Mouse (Mus musculus) hindbrain, embryonic 11.5 days (tissue): Measurements from ENCODE around the gene Ldb1. TPM values are rescaled to one million over a fixed set of nuclear protein-coding genes. Genes with fewer than 3 reads are reported as not detected.
A peak's percentile ranks its signal among the peaks of the same experiment; 100 is the strongest.

Experiments
- ATAC-seq: fragments of 200-750 bp; cut with Nextera tagmentation; 2 replicates; pipeline ENCODE4 v1.8.0; 2017; ENCODE audit warnings: mild to moderate bottlenecking, moderate TSS enrichment, moderate library complexity; ENCODE audit not compliant: low FRiP score
- DNase-seq: peaks from one replicate; pipeline ENCODE4 v3.0.0-alpha.2; 2015; ENCODE audit warnings: low spot score
- H3K27ac ChIP-seq: fragments of 300-500 bp; sonication (generic); 2 replicates; pipeline ENCODE4 v1.5.1; 2014; ENCODE audit warnings: mild to moderate bottlenecking, low read depth, low read length
- H3K27me3 ChIP-seq: fragments of 300-500 bp; sonication (generic); 2 replicates; pipeline ENCODE4 v1.6.1; 2014; ENCODE audit warnings: mild to moderate bottlenecking, low read length, moderate library complexity, mixed read lengths; ENCODE audit not compliant: control insufficient read depth, insufficient read depth
- H3K36me3 ChIP-seq: fragments of 300-500 bp; sonication (generic); 2 replicates; pipeline ENCODE4 v1.6.1; 2014; ENCODE audit warnings: mild to moderate bottlenecking, low read length, moderate library complexity, mixed read lengths; ENCODE audit not compliant: control insufficient read depth, insufficient read depth
- H3K4me1 ChIP-seq: fragments of 300-500 bp; sonication (generic); replicated peaks from 2 replicates; pipeline ENCODE4 v1.6.1; 2014; ENCODE audit warnings: low read length, mixed read lengths; ENCODE audit not compliant: control insufficient read depth, insufficient read depth
- H3K4me2 ChIP-seq: fragments of 300-500 bp; sonication (generic); replicated peaks from 2 replicates; pipeline ENCODE4 v1.6.1; 2014; ENCODE audit warnings: mild to moderate bottlenecking, low read depth, low read length
- H3K4me3 ChIP-seq: fragments of 300-500 bp; sonication (generic); 2 replicates; pipeline ENCODE4 v1.5.1; 2014; ENCODE audit warnings: low read depth, low read length
- H3K9ac ChIP-seq: fragments of 300-500 bp; sonication (generic); 2 replicates; pipeline ENCODE4 v1.6.1; 2014; ENCODE audit warnings: low read depth, low read length
- H3K9me3 ChIP-seq: fragments of 300-500 bp; sonication (generic); 2 replicates; pipeline ENCODE4 v1.6.1; 2016; ENCODE audit warnings: low read length; ENCODE audit not compliant: control insufficient read depth
- WGBS: fragments of 180-500 bp; shearing (Covaris S2); extraction: QIAGEN DNeasy Blood & Tissue Kit; methylation state at CpG from one replicate; pipeline ENCODE4 v1.1.7; 2014; 5-methylcytosine and 5-hydroxymethylcytosine counted together
- polyA plus RNA-seq: library from polyadenylated mRNA; unstranded; fragments of >200 nt; fragmentation: Nextera tagmentation; extraction: Ambion mirVana; gene quantifications from 2 replicates; pipeline ENCODE4 v1.2.1, GENCODE M21; 2014

Ldb1 gene
- polyA plus RNA-seq, 1 experiment from 2014 or later: 95.8 TPM

DNA sequence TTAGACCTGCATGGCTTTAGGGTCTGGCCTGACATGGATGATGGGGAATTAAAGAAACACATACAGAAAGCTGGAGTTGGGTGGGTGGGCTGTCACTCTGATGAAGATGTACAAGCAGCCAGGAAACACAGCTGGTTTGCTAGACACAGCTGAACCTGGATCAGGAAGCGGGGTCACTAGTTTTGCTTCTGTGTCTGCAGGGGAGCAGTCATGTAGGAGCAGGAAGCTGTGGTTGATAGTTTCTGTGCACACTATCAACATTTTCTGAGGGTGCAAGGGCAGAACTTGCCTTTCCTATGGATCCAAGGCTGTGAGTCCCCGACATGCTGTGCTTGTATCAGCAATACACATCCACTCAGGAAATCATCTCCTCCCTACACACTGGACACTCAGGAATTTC, 5.4 kb upstream of the Ldb1 start:
- Histone ChIP-seq H3K36me3 (no peaks in the 10 kb centered on the region), H3K27ac (no peak overlapping the region), H3K9me3 (no peaks in the 10 kb centered on the region), H3K4me3 (no peak overlapping the region), H3K9ac (no peak overlapping the region), H3K4me1 (peaks cover 8% of the 10 kb centered on the region), H3K4me2 (no peak overlapping the region), H3K27me3 (no peaks in the 10 kb centered on the region)
- WGBS: 71% methylated on average over 2 of the region's 2 CpGs
- no peak for ATAC-seq
- DNase-seq: no peak

- H3K4me3 ChIP-seq: no peak overlapping the region
- ATAC-seq (no peak), DNase-seq (no peak)
- no peaks in the 10 kb centered on the region for H3K9me3 ChIP-seq
- H3K4me2 ChIP-seq: no peak overlapping the region
- H3K4me1 ChIP-seq: peaks cover 8% of the 10 kb centered on the region
- WGBS: 80% methylated on average over 4 of the region's 4 CpGs
- H3K9ac ChIP-seq: no peak overlapping the region
- no peaks in the 10 kb centered on the region for H3K27me3 ChIP-seq
- no peak overlapping the region for H3K27ac ChIP-seq
- H3K36me3 ChIP-seq: no peaks in the 10 kb centered on the region
These were observed 4.1 kb upstream of the Ldb1 start for GRCm38 (mm10) chr19:46049129-46049528.

DNA sequence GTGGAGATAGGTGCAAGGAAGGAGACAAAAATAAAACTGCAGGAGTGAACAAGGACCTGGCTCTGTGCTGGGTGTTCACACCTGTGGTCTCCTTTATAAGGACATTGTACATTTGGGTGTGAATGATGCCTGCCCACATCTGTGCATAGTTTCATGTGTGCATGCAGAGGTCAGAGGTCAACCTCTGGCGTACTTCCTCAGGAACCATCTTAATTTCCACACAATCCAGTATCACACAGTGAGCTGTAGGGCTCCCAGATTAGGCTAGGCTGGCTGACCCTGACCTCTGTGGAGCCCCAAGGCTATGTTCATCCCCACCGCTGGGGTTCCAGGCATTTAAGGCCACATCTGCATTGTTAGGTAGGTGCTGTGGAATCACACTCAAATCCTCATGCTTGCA, 2.4 kb upstream of the Ldb1 start:
- no peak overlapping the region for H3K4me3 ChIP-seq
- peaks cover 21% of the 10 kb centered on the region for H3K4me1 ChIP-seq
- WGBS: 71% methylated on average over 2 of the region's 2 CpGs
- H3K9ac ChIP-seq: no peak overlapping the region
- no peak for ATAC-seq
- no peak overlapping the region for H3K27ac ChIP-seq
- no peaks in the 10 kb centered on the region for H3K36me3 ChIP-seq
- H3K4me2 ChIP-seq: no peak overlapping the region
- DNase-seq: no peak
- H3K9me3 ChIP-seq: no peaks in the 10 kb centered on the region
- H3K27me3 ChIP-seq: no peaks in the 10 kb centered on the region

DNA sequence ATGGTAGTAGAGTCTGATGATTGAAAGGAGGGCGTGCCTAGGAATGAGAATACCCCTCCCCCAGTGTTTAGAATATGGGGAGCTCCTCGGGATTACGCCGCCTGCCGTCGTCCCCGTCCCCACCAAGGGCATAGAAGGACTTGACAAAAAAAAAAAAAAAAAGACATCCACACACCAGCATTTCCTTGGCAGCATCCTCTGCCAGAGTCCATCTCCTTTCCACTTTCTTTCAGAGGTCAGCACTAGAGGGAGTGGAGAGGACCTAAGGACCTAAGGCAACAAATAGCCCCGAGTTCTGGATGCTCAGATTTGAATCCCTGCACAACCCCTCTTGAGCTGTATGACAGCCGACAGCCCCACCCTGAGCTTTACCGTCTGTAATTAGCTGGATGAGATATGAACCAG, 1.6 kb upstream of the Ldb1 start:
- ATAC-seq (no peak), DNase-seq (peak; percentile 23)
- Histone ChIP-seq H3K4me2 (no peak overlapping the region), H3K4me1 (peaks cover 23% of the 10 kb centered on the region), H3K4me3 (no peak overlapping the region), H3K36me3 (no peaks in the 10 kb centered on the region), H3K9ac (no peak overlapping the region), H3K27ac (no peak overlapping the region), H3K9me3 (no peaks in the 10 kb centered on the region), H3K27me3 (no peaks in the 10 kb centered on the region)
- WGBS: 7% methylated on average over 10 of the region's 10 CpGs

DNA sequence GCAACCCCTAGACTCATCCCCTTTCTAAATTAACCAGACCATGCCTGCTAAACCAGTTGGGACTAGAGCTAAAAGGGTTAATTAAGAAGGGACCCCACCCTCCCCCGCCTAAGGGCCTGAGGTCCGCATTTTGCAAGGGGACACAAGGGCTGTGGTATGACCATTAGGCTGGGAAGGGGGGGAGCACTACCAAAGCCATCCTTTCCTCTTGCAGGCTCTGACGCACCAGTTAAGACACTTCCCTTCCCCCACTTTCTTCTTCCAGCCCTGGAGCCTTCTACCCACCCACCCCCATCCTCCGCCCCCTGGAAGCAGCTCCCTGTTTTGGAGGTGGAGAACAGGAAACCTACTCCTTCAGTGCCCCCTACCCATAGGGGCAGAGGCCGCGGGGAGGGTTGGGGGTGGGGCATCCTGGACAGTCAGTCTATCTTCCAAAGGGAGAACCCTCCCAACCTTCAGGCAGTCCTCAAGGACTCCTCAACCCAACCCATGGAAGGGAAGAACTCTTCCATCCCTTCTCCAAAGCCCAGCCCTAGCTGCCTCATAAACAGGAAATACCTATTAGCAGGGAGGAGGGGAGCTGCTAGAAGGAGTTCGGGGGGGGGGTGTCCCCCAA, 790 bp upstream of the Ldb1 start:
- peak overlapping the region; percentile 92 for H3K9ac ChIP-seq
- 2% methylated on average over 7 of the region's 7 CpGs for WGBS
- peaks cover 28% of the 10 kb centered on the region for H3K4me1 ChIP-seq
- H3K4me2 ChIP-seq: peak overlapping the region; percentile 90
- H3K27me3 ChIP-seq: no peaks in the 10 kb centered on the region
- peak overlapping the region; percentile 96 for H3K27ac ChIP-seq
- H3K9me3 ChIP-seq: no peaks in the 10 kb centered on the region
- H3K36me3 ChIP-seq: no peaks in the 10 kb centered on the region
- H3K4me3 ChIP-seq: peak overlapping the region; percentile 72
- DNase-seq (no peak), ATAC-seq (peak; percentile 9)

DNA sequence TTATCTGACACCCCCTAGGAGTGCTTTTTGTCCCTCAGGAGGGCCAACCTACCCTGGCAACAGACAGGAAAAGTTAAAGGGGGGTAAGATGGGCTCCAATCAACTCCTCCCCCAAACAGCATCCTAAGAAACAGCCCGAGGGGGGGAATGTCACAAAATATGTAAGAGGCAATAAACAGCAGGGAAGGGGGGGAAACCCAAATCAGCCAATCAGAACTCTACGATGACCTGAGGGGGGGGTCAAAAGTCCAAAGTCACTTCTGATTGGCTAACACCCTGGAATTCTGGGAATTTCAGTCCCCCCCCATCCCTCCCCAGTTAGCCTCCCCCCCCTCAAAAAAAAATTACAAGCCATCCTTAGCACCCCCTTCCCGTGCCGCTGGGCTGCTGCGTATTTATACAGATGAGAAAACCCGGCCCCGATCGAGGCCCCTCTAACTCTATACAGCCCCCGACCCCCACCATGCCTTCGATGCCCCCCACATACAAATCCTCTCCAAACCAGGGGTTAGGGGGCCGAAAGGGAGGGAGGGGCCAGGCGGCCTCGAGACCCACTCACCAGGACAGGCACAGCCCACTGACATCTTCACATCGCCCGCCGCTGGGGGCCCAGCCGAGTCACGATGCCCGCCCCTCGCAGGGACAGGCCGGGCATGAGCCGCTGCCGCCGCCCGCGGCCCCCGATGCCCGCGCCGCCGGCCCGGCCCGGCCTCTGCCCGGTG, 582 bp downstream of the Ldb1 start, which contains the start of gene Pprc1:
Pprc1 (plus strand) TSS at position 616 of the 722 bp plus-strand sequence.
- Histone ChIP-seq H3K36me3 (no peaks in the 10 kb centered on the region), H3K9ac (peak within 1 kb of the TSS; percentile 92), H3K4me3 (peak within 1 kb of the TSS; percentile 72), H3K9me3 (no peaks in the 10 kb centered on the region), H3K27ac (peak within 1 kb of the TSS; percentile 97), H3K27me3 (no peaks in the 10 kb centered on the region), H3K4me1 (peaks cover 37% of the 10 kb centered on the region), H3K4me2 (peak within 1 kb of the TSS; percentile 90)
- under 1% methylated on average over 18 of the region's 34 CpGs for WGBS
- ATAC-seq: peak; percentile 3; the same call in 1 of the 2 replicates
- DNase-seq: no peak

GRCm38 (mm10) chr19:46043380-46043779, 1.6 kb downstream of the Ldb1 start:
- ATAC-seq (no peak), DNase-seq (no peak)
- peaks cover 37% of the 10 kb centered on the region for H3K4me1 ChIP-seq
- H3K9ac ChIP-seq: 0 out of 2 replicates have a peak overlapping the region, but pooled peaks have one; percentile 11
- peak overlapping the region; percentile 97 for H3K27ac ChIP-seq
- H3K36me3 ChIP-seq: no peaks in the 10 kb centered on the region
- H3K9me3 ChIP-seq: no peaks in the 10 kb centered on the region
- no peaks in the 10 kb centered on the region for H3K27me3 ChIP-seq
- 68% methylated on average over 7 of the region's 7 CpGs for WGBS
- peak overlapping the region; percentile 90 for H3K4me2 ChIP-seq
- peak overlapping the region; percentile 72 for H3K4me3 ChIP-seq

- Histone ChIP-seq H3K27me3 (no peaks in the 10 kb centered on the region), H3K4me2 (peak overlapping the region; percentile 90), H3K4me3 (peak overlapping the region; percentile 19), H3K4me1 (peaks cover 42% of the 10 kb centered on the region), H3K9me3 (no peaks in the 10 kb centered on the region), H3K9ac (peak overlapping the region; percentile 68), H3K36me3 (no peaks in the 10 kb centered on the region), H3K27ac (peak overlapping the region; percentile 97)
- WGBS: 7% methylated on average over 6 of the region's 6 CpGs
- ATAC-seq: peak; percentile 53
- DNase-seq: peak; percentile 68
These were observed 2.5 kb downstream of the Ldb1 start for GRCm38 (mm10) chr19:46042476-46043011.
